Mouse (Mus musculus): ENCODE results near the gene Ets1. TPM values are rescaled to one million over a fixed set of nuclear protein-coding genes. Genes with fewer than 3 reads are reported as not detected.

The Ets1 gene
- total and polyA plus RNA-seq, 3 experiments: 10.0 to 23.5 (median 19.8) TPM

DNA sequence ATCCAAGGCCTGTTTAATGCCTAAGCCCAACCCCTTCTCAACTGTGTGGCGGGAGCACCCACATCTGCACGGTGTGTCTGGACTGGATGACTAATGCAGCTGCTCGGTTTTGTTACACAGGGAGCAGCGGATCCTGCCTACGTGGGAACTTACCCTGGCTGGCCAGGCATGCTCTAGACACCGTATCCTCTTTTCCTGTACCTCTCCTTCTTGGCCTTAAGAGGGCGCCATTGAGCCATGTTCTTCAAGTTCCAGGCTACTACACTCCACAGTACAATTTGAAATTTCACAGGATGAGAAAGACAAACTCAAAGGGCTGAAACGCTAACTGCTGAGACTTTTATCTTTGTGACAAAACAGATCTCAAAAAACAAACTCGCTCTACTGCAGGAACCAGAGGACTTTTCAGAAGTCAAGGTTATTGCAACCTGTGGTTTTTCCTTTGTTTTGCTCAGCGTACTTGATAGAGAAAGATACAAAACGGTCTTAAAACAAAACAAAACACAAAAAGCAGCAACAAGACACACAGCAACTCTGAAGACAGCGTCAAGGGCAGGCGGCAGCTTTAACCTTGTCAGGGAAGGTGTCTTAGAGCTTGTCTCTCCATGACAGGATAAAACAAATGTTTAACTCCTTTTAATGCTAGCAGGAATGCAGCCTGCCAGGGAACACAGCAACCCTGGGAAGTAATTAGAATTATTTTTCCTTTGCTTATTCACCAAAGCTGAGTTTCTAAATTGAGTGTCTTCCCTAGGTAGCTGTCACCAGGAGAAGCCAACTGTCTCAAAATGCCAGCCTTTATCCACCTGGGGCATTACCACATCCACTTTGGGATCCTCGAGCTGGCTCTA is 44.1 kb upstream of the Ets1 start (continued):
- TF ChIP-seq ZMIZ1 (IDR thresholded peaks at IDR 0.05; ENCODE audit: low read depth, low read length) (no peak), GABPA (IDR thresholded peaks at IDR 0.05; ENCODE audit: insufficient replicate concordance, low read depth, low read length) (no peak), HCFC1 (IDR thresholded peaks at IDR 0.05; ENCODE audit: low read depth, low read length) (no peak), ZC3H11A (IDR thresholded peaks at IDR 0.05; ENCODE audit: low read depth, low read length) (peak; percentile 97), UBTF (IDR thresholded peaks at IDR 0.05; ENCODE audit: low read depth, low read length) (no peak), KAT2A (IDR thresholded peaks at IDR 0.05; ENCODE audit: insufficient replicate concordance, low read length) (no peak), ELF1 (IDR thresholded peaks at IDR 0.05; ENCODE audit: low read depth, low read length) (no peak), NRF1 (IDR thresholded peaks at IDR 0.05; ENCODE audit: low read depth, low read length) (no peak), CTCF (conservative IDR thresholded peaks at IDR 0.05 in 1 of 2, IDR thresholded peaks at IDR 0.05 in 1 of 2; ENCODE audit: low read depth in 2 of 2, low read length in 2 of 2) (peak; percentile 82 to 97), POLR2AphosphoS2 (IDR thresholded peaks at IDR 0.05; ENCODE audit: low read depth, low read length) (no peak)

DNA sequence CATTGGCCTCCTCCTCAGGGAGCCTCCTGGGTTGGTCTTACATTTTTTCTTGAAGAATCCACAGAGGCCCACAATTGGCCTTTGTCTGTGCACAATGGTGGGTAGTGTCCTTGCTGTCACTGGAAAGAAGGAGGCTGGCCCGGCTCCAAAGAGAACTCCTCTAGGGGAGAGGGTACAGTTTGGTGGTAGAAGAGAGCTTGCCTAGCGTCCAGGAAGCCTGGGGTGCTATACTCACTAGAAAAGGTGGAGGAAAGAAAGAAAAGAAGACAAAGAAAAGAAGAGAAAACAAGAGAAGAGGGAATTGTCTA is 43.5 kb upstream of the Ets1 start:
- Histone ChIP-seq H3K4me3 (replicated peaks in 1 of 3; ENCODE audit: low read depth in 2 of 3, low read length in 2 of 3, poor library complexity in 1 of 3) (no peak overlapping the region), H3K36me3 (replicated peaks in 1 of 2; ENCODE audit: control insufficient read depth in 1 of 2, insufficient read depth in 1 of 2, low read length in 1 of 2) (no peaks in the 10 kb centered on the region), H3K27me3 (replicated peaks) (peaks cover 2% of the 10 kb centered on the region), H3K9ac (ENCODE audit: insufficient read depth, low read depth) (no peak overlapping the region), H3K4me1 (ENCODE audit: control insufficient read depth in 1 of 2, insufficient read depth in 2 of 2) (peaks cover 6 to 45% of the 10 kb centered on the region in 2 experiments; a peak in 3 of 4 replicates), H3K9me3 (replicated peaks; ENCODE audit: low read length) (no peaks in the 10 kb centered on the region), H3K4me2 (ENCODE audit: insufficient read depth, low read depth, poor library complexity, severe bottlenecking) (no peak overlapping the region), H3K27ac (ENCODE audit: insufficient read depth, low read depth) (no peak overlapping the region), H3K79me2 (replicated peaks; ENCODE audit: control insufficient read depth, extremely low read depth, insufficient read depth, poor library complexity, severe bottlenecking) (no peaks in the 10 kb centered on the region)
- in situ Hi-C loops (cut with MboI; ENCODE audit: low pct_ligation_motif_present, low pct_unique_long_range_greater_than_20kb, low sequenced_read_pairs) (loop anchor here (5.0 to 10.0 kb wide), 2 partner anchors 142 to 350 kb away; no protein-coding TSS in a partner anchor), dilution Hi-C loops (cut with MboI; ENCODE audit: extremely low pct_ligation_motif_present, extremely low pct_unique_long_range_greater_than_20kb, low sequenced_read_pairs) (no loop called here)
- DNase-seq (ENCODE audit: extremely low read depth): no peak
- TF ChIP-seq ZNF384 (IDR thresholded peaks at IDR 0.05; ENCODE audit: low read depth, low read length) (no peak), BHLHE40 (IDR thresholded peaks at IDR 0.05; ENCODE audit: low read depth, low read length) (no peak), HCFC1 (IDR thresholded peaks at IDR 0.05; ENCODE audit: low read depth, low read length) (no peak), MEF2A (IDR thresholded peaks at IDR 0.05; ENCODE audit: borderline replicate concordance, low read depth, low read length) (no peak), POLR2AphosphoS2 (IDR thresholded peaks at IDR 0.05; ENCODE audit: low read depth, low read length) (no peak), E2F4 (IDR thresholded peaks at IDR 0.05; ENCODE audit: insufficient replicate concordance, low read depth, low read length) (no peak), CHD1 (IDR thresholded peaks at IDR 0.05; ENCODE audit: low read depth, low read length) (no peak), TCF12 (IDR thresholded peaks at IDR 0.05; ENCODE audit: low read depth, low read length) (no peak), USF1 (IDR thresholded peaks at IDR 0.05; ENCODE audit: low read depth, low read length) (no peak), UBTF (IDR thresholded peaks at IDR 0.05; ENCODE audit: low read depth, low read length) (no peak), CHD2 (IDR thresholded peaks at IDR 0.05; ENCODE audit: low read length) (no peak), USF2 (conservative IDR thresholded peaks at IDR 0.05; ENCODE audit: low read depth, low read length) (no peak), ELF1 (IDR thresholded peaks at IDR 0.05; ENCODE audit: low read depth, low read length) (no peak), MAFK (IDR thresholded peaks at IDR 0.05; ENCODE audit: insufficient replicate concordance, low read length) (no peak), SMC3 (IDR thresholded peaks at IDR 0.05; ENCODE audit: low read depth, low read length) (no peak)

All from CH12.LX (cell line).